Mouse (Mus musculus): ENCODE results near the gene Rere. TPM values are rescaled to one million over a fixed set of nuclear protein-coding genes. Genes with fewer than 3 reads are reported as not detected.
"Not testable (repeated sequence)": the region's sequence is repeated elsewhere in the genome, so short reads cannot be mapped to it uniquely, and the experiment has no call there.

Gene Rere
- polyA plus RNA-seq, 1 experiment from 2014 or later: 44.4 TPM

- WGBS: 86% methylated on average over 7 of the region's 7 CpGs
Measured at GRCm38 (mm10) chr4:150493258-150493937, 212.0 kb downstream of the Rere start.

GRCm38 (mm10) chr4:150493938-150494330 is 212.5 kb downstream of the Rere start:
- not testable (repeated sequence) for DNase-seq (ENCODE audit: low spot score); H3K27me3 ChIP-seq (ENCODE audit: control insufficient read depth, insufficient read depth, low read length); H3K4me3 ChIP-seq (replicated peaks; ENCODE audit: low read length); ATAC-seq (ENCODE audit: low FRiP score); H3K4me2 ChIP-seq (replicated peaks); H3K9ac ChIP-seq; H3K27ac ChIP-seq; H3K36me3 ChIP-seq (replicated peaks; ENCODE audit: control insufficient read depth, insufficient read depth); H3K9me3 ChIP-seq (ENCODE audit: control insufficient read depth, low read length)
- peaks cover 15% of the 10 kb centered on the region for H3K4me1 ChIP-seq (replicated peaks; ENCODE audit: control insufficient read depth, insufficient read depth, low read length)
- WGBS: 97% methylated on average over 3 of the region's 5 CpGs

More at GRCm38 (mm10) chr4:150493258-150493937, 212.0 kb downstream of the Rere start:
- DNase-seq (ENCODE audit: low spot score): no peak
- peaks cover 20% of the 10 kb centered on the region for H3K4me1 ChIP-seq (replicated peaks; ENCODE audit: control insufficient read depth, insufficient read depth, low read length)
- H3K9ac ChIP-seq: no peak overlapping the region
- no peak overlapping the region for H3K4me2 ChIP-seq (replicated peaks)
- H3K4me3 ChIP-seq (replicated peaks; ENCODE audit: low read length): no peak overlapping the region
- no peaks in the 10 kb centered on the region for H3K27me3 ChIP-seq (ENCODE audit: control insufficient read depth, insufficient read depth, low read length)
- H3K27ac ChIP-seq: no peak overlapping the region
- no peaks in the 10 kb centered on the region for H3K9me3 ChIP-seq (ENCODE audit: control insufficient read depth, low read length)
- H3K36me3 ChIP-seq (replicated peaks; ENCODE audit: control insufficient read depth, insufficient read depth): no peaks in the 10 kb centered on the region
- no peak for ATAC-seq (ENCODE audit: low FRiP score)

GRCm38 (mm10) chr4:150495568-150495967 is 214.1 kb downstream of the Rere start:
- Histone ChIP-seq H3K4me2 (replicated peaks) (no peak overlapping the region), H3K27ac (no peak overlapping the region)
- no peak for ATAC-seq (ENCODE audit: low FRiP score)

GRCm38 (mm10) chr4:150504304-150505021 is 223.0 kb downstream of the Rere start:
- Histone ChIP-seq H3K9me3 (ENCODE audit: control insufficient read depth, low read length) (no peaks in the 10 kb centered on the region), H3K4me1 (replicated peaks; ENCODE audit: control insufficient read depth, insufficient read depth, low read length) (no peaks in the 10 kb centered on the region), H3K27me3 (ENCODE audit: control insufficient read depth, insufficient read depth, low read length) (no peaks in the 10 kb centered on the region), H3K36me3 (replicated peaks; ENCODE audit: control insufficient read depth, insufficient read depth) (peaks cover 23% of the 10 kb centered on the region), H3K27ac (no peak overlapping the region), H3K9ac (no peak overlapping the region), H3K4me2 (replicated peaks) (no peak overlapping the region), H3K4me3 (replicated peaks; ENCODE audit: low read length) (no peak overlapping the region)
- 92% methylated on average over 11 of the region's 11 CpGs for WGBS
- ATAC-seq (ENCODE audit: low FRiP score) (no peak), DNase-seq (ENCODE audit: low spot score) (no peak)

More at GRCm38 (mm10) chr4:150495568-150495967, 214.1 kb downstream of the Rere start:
- H3K9me3 ChIP-seq (ENCODE audit: control insufficient read depth, low read length): no peaks in the 10 kb centered on the region
- H3K27me3 ChIP-seq (ENCODE audit: control insufficient read depth, insufficient read depth, low read length): no peaks in the 10 kb centered on the region
- no peak overlapping the region for H3K9ac ChIP-seq
- H3K4me3 ChIP-seq (replicated peaks; ENCODE audit: low read length): no peak overlapping the region
- no peaks in the 10 kb centered on the region for H3K36me3 ChIP-seq (replicated peaks; ENCODE audit: control insufficient read depth, insufficient read depth)
- H3K4me1 ChIP-seq (replicated peaks; ENCODE audit: control insufficient read depth, insufficient read depth, low read length): 0 out of 2 replicates have a peak, but pooled peaks cover 11% of the 10 kb centered on the region
- no peak for DNase-seq (ENCODE audit: low spot score)
- WGBS: 28% methylated on average over 2 of the region's 2 CpGs

GRCm38 (mm10) chr4:150509026-150509712 is 227.7 kb downstream of the Rere start:
- 86% methylated on average over 3 of the region's 3 CpGs for WGBS
- H3K36me3 ChIP-seq (replicated peaks; ENCODE audit: control insufficient read depth, insufficient read depth): peaks cover 43% of the 10 kb centered on the region
- H3K27ac ChIP-seq: no peak overlapping the region

GRCm38 (mm10) chr4:150510036-150510435 is 228.6 kb downstream of the Rere start:
- no peak overlapping the region for H3K9ac ChIP-seq
- no peak overlapping the region for H3K4me2 ChIP-seq (replicated peaks)
- WGBS: 88% methylated on average over 2 of the region's 2 CpGs
- peaks cover 43% of the 10 kb centered on the region for H3K36me3 ChIP-seq (replicated peaks; ENCODE audit: control insufficient read depth, insufficient read depth)
- no peak for DNase-seq (ENCODE audit: low spot score)
- no peak overlapping the region for H3K4me3 ChIP-seq (replicated peaks; ENCODE audit: low read length)
- no peak overlapping the region for H3K27ac ChIP-seq
- H3K27me3 ChIP-seq (ENCODE audit: control insufficient read depth, insufficient read depth, low read length): no peaks in the 10 kb centered on the region
- H3K4me1 ChIP-seq (replicated peaks; ENCODE audit: control insufficient read depth, insufficient read depth, low read length): no peaks in the 10 kb centered on the region
- no peaks in the 10 kb centered on the region for H3K9me3 ChIP-seq (ENCODE audit: control insufficient read depth, low read length)
- no peak for ATAC-seq (ENCODE audit: low FRiP score)

More at GRCm38 (mm10) chr4:150509026-150509712, 227.7 kb downstream of the Rere start:
- Histone ChIP-seq H3K4me3 (replicated peaks; ENCODE audit: low read length) (no peak overlapping the region), H3K9ac (no peak overlapping the region), H3K27me3 (ENCODE audit: control insufficient read depth, insufficient read depth, low read length) (no peaks in the 10 kb centered on the region), H3K9me3 (ENCODE audit: control insufficient read depth, low read length) (no peaks in the 10 kb centered on the region), H3K4me1 (replicated peaks; ENCODE audit: control insufficient read depth, insufficient read depth, low read length) (no peaks in the 10 kb centered on the region), H3K4me2 (replicated peaks) (no peak overlapping the region)
- ATAC-seq (ENCODE audit: low FRiP score): no peak
- DNase-seq (ENCODE audit: low spot score): no peak

GRCm38 (mm10) chr4:150513387-150513786 is 231.9 kb downstream of the Rere start:
- H3K27me3 ChIP-seq (ENCODE audit: control insufficient read depth, insufficient read depth, low read length); H3K9ac ChIP-seq; H3K9me3 ChIP-seq (ENCODE audit: control insufficient read depth, low read length); DNase-seq (ENCODE audit: low spot score); ATAC-seq (ENCODE audit: low FRiP score); H3K4me2 ChIP-seq (replicated peaks); H3K4me3 ChIP-seq (replicated peaks; ENCODE audit: low read length); H3K4me1 ChIP-seq (replicated peaks; ENCODE audit: control insufficient read depth, insufficient read depth, low read length); H3K27ac ChIP-seq: not testable (repeated sequence)
- peaks cover 40% of the 10 kb centered on the region for H3K36me3 ChIP-seq (replicated peaks; ENCODE audit: control insufficient read depth, insufficient read depth)
- 99% methylated on average over 4 of the region's 6 CpGs for WGBS

- ATAC-seq (ENCODE audit: low FRiP score) (no peak), DNase-seq (ENCODE audit: low spot score) (no peak)
- peaks cover 12% of the 10 kb centered on the region for H3K36me3 ChIP-seq (replicated peaks; ENCODE audit: control insufficient read depth, insufficient read depth)
- H3K4me2 ChIP-seq (replicated peaks): no peak overlapping the region
- no peak overlapping the region for H3K4me3 ChIP-seq (replicated peaks; ENCODE audit: low read length)
- no peaks in the 10 kb centered on the region for H3K27me3 ChIP-seq (ENCODE audit: control insufficient read depth, insufficient read depth, low read length)
- no peak overlapping the region for H3K9ac ChIP-seq
- no peak overlapping the region for H3K27ac ChIP-seq
- no peaks in the 10 kb centered on the region; the same call in 1 of the 2 replicates for H3K4me1 ChIP-seq (replicated peaks; ENCODE audit: control insufficient read depth, insufficient read depth, low read length)
- WGBS: 84% methylated on average over 2 of the region's 2 CpGs
- H3K9me3 ChIP-seq (ENCODE audit: control insufficient read depth, low read length): no peaks in the 10 kb centered on the region
Measured at GRCm38 (mm10) chr4:150516201-150516600, 234.8 kb downstream of the Rere start.

GRCm38 (mm10) chr4:150517381-150517780 is 235.9 kb downstream of the Rere start:
- DNase-seq (ENCODE audit: low spot score): no peak
- WGBS: 60% methylated on average over 4 of the region's 4 CpGs

More at GRCm38 (mm10) chr4:150517381-150517780, 235.9 kb downstream of the Rere start:
- H3K36me3 ChIP-seq (replicated peaks; ENCODE audit: control insufficient read depth, insufficient read depth): peaks cover 2% of the 10 kb centered on the region
- no peak for ATAC-seq (ENCODE audit: low FRiP score)
- no peaks in the 10 kb centered on the region; the same call in 1 of the 2 replicates for H3K4me1 ChIP-seq (replicated peaks; ENCODE audit: control insufficient read depth, insufficient read depth, low read length)
- no peak overlapping the region for H3K27ac ChIP-seq
- no peak overlapping the region for H3K4me3 ChIP-seq (replicated peaks; ENCODE audit: low read length)
- no peaks in the 10 kb centered on the region for H3K9me3 ChIP-seq (ENCODE audit: control insufficient read depth, low read length)
- H3K27me3 ChIP-seq (ENCODE audit: control insufficient read depth, insufficient read depth, low read length): no peaks in the 10 kb centered on the region
- no peak overlapping the region for H3K4me2 ChIP-seq (replicated peaks)
- no peak overlapping the region for H3K9ac ChIP-seq
